10 mouse cellular contexts compared by ENCODE assay signal in genomic region chr7:132312396-132312795, GRCm38 (mm10). TPM values are rescaled to one million over a fixed set of nuclear protein-coding genes. Genes with fewer than 3 reads are reported as not detected.
DNase-seq lines count a peak whose midpoint lies in the region; ATAC-seq and TF ChIP-seq lines count a peak whose summit lies in the region.
"Had no signal": no experiment of that assay in that cellular context is flagged by ENCODE, and none has a peak within 500 bp of the region (broad histone marks: within the 10 kb centered on the region; RNA-seq: fewer than 3 reads in every experiment).

No protein-coding gene starts in this region.

- H3K27ac ChIP-seq in stomach, embryonic 14.5 days (ENCODE audit: low read length), result no peak overlapping the region
- no peak overlapping the region for H3K27ac ChIP-seq in heart, adult 2 months
- H3K27ac ChIP-seq: hindbrain, embryonic 15.5 days had no signal

- 37% methylated on average over 8 of the region's 8 CpGs for WGBS in lung, adult 2 months
- 29% methylated on average over 8 of the region's 8 CpGs for whole genome bisulfite sequencing in stomach, embryonic 14.5 days
- WGBS in heart, adult 2 months, result 57% methylated on average over 8 of the region's 8 CpGs

- no peak for TF ChIP-seq POLR2A in lung, adult 2 months (IDR thresholded peaks at IDR 0.05; ENCODE audit: borderline replicate concordance, extremely low read depth, low read depth, low read length)
- TF ChIP-seq POLR2A in heart, adult 2 months (IDR thresholded peaks at IDR 0.05; ENCODE audit: insufficient read depth, low read depth, low read length), result no peak

- peak; percentile 31 for DNase-seq in adrenal gland, adult 2 months
- no peak for DNase-seq in adrenal gland, postnatal 25 days
- DNase-seq in lung, adult 2 months, result peak; percentile 17
- no peak for DNase-seq in lung, postnatal 10 days
- DNase-seq in layer of hippocampus, adult 9-11 months, result peak; percentile 54
- no peak for DNase-seq in thymus, postnatal 0 days (ENCODE audit: low spot score)
- DNase-seq in heart, adult 2 months, result no peak
- DNase-seq: lung, embryonic 14.5 days had no signal

- H3K4me3 ChIP-seq in lung, adult 2 months (replicated peaks; ENCODE audit: extremely low read depth, low read depth, low read length), result no peak overlapping the region
- H3K4me3 ChIP-seq in stomach, embryonic 14.5 days (ENCODE audit: low read depth, low read length), result no peak overlapping the region
- H3K4me3 ChIP-seq in heart, adult 2 months, result no peak overlapping the region
- H3K4me3 ChIP-seq: hindbrain, embryonic 15.5 days had no signal

- H3K36me3 ChIP-seq in stomach, embryonic 14.5 days (ENCODE audit: control insufficient read depth, insufficient read depth, low read length), result no peaks in the 10 kb centered on the region
- no peaks in the 10 kb centered on the region; the same call in 1 of the 2 replicates for H3K36me3 ChIP-seq in heart, adult 2 months (ENCODE audit: control insufficient read depth, insufficient read depth, low read length)
- H3K36me3 ChIP-seq: hindbrain, embryonic 15.5 days had no signal

- TF ChIP-seq EP300 in heart, adult 2 months (IDR thresholded peaks at IDR 0.05; ENCODE audit: insufficient read depth, low read depth, low read length), result no peak

- H3K4me2 ChIP-seq in stomach, embryonic 14.5 days (replicated peaks; ENCODE audit: low read depth, low read length), result 0 out of 2 replicates have a peak overlapping the region, but pooled peaks have one; percentile 1
- H3K4me2 ChIP-seq: lung, embryonic 14.5 days had no signal

- H3K79me2 ChIP-seq in heart, adult 2 months (replicated peaks; ENCODE audit: control insufficient read depth, insufficient read depth, low read length), result no peaks in the 10 kb centered on the region

- H3K4me1 ChIP-seq in lung, adult 2 months (ENCODE audit: control insufficient read depth, insufficient read depth, low read length), result peaks cover 18% of the 10 kb centered on the region
- H3K4me1 ChIP-seq in stomach, embryonic 14.5 days (ENCODE audit: control insufficient read depth, insufficient read depth, low read length), result peaks cover 67% of the 10 kb centered on the region
- peaks cover 12% of the 10 kb centered on the region for H3K4me1 ChIP-seq in heart, adult 2 months (ENCODE audit: control insufficient read depth, insufficient read depth, low read length)

- no peak for ATAC-seq in stomach, embryonic 14.5 days (ENCODE audit: insufficient number of reproducible peaks, insufficient read depth, low FRiP score, low read depth)

- no peaks in the 10 kb centered on the region for H3K27me3 ChIP-seq in stomach, embryonic 14.5 days (ENCODE audit: control insufficient read depth, insufficient read depth, low read length)
- H3K27me3 ChIP-seq in heart, adult 2 months (ENCODE audit: control insufficient read depth, insufficient read depth, low read length), result no peaks in the 10 kb centered on the region
- H3K27me3 ChIP-seq: hindbrain, embryonic 15.5 days had no signal

- H3K9me3 ChIP-seq in stomach, embryonic 14.5 days (ENCODE audit: control insufficient read depth, low read depth, low read length), result no peaks in the 10 kb centered on the region
- H3K9me3 ChIP-seq: hindbrain, embryonic 15.5 days had no signal

- TF ChIP-seq CTCF in lung, adult 2 months (IDR thresholded peaks at IDR 0.05; ENCODE audit: insufficient read depth, low read length), result no peak
- TF ChIP-seq CTCF in heart, adult 2 months (IDR thresholded peaks at IDR 0.05), result no peak

- H3K9ac ChIP-seq in stomach, embryonic 14.5 days (replicated peaks; ENCODE audit: low read depth, low read length), result no peak overlapping the region
- no peak overlapping the region for H3K9ac ChIP-seq in heart, adult 2 months (ENCODE audit: low read depth, low read length)
- H3K9ac ChIP-seq: hindbrain, embryonic 15.5 days; lung, embryonic 14.5 days had no signal

- intact Hi-C loops in heart, adult 2 months (cut with DNase I), result no loop called here

RNA-seq across cellular contexts. Expression of gene Chst15, which starts 4.6 kb away (rescaled TPM):
- total RNA-seq in adrenal gland, adult 2 months (2021), result 10 to 100 TPM; 37.3 to 46.2 TPM
- polyA plus RNA-seq in adrenal gland, adult 2 months (2012; rRNA removed), result 9.6 and 10.4 TPM in 2 replicates
- total RNA-seq in adrenal gland, postnatal 25 days (2021), result 33.6 and 41.1 TPM in 2 replicates
- polyA plus RNA-seq in lung, adult 2 months (2012; rRNA removed), result 14.1 and 14.7 TPM in 2 replicates
- polyA plus RNA-seq in stomach, embryonic 14.5 days (2014; fragmentation: Nextera tagmentation; extraction: Ambion mirVana), result 30.2 and 30.8 TPM in 2 replicates
- 5.9 and 8.2 TPM in 2 replicates for polyA plus RNA-seq in thymus, postnatal 0 days (2015; fragmentation: Nextera tagmentation; extraction: Ambion mirVana)
- 1 to 10 TPM; 6.8 to 7.3 TPM for total RNA-seq in heart, adult 2 months (2021)
- 6.3 and 7.0 TPM in 2 replicates for polyA plus RNA-seq in heart, adult 2 months (2012; rRNA removed)

Comparison
In these comparisons a context has a peak if more than half of its experiments do, and no peak if none do; other contexts are left out.
1. DNase-seq: peak in adrenal gland, adult 2 months (single experiment), lung, adult 2 months (single experiment) and layer of hippocampus, adult 9-11 months (single experiment); none in adrenal gland, postnatal 25 days (single experiment), lung, postnatal 10 days (single experiment), thymus, postnatal 0 days (single experiment) and heart, adult 2 months (0 of 2).